Mouse (Mus musculus) CH12.LX (cell line): Measurements from ENCODE around the gene Grk4. TPM values are rescaled to one million over a fixed set of nuclear protein-coding genes. Genes with fewer than 3 reads are reported as not detected.

ENCODE experiments used
- DNase-seq: peaks from one replicate; pipeline ENCODE4 v3.0.0-alpha.2; 2013; ENCODE audit errors: extremely low read depth
- H3K27ac ChIP-seq: 2 replicates; pipeline ENCODE4 v1.5.1; 2012; ENCODE audit warnings: low read depth, mild to moderate bottlenecking, control low read depth, moderate library complexity; ENCODE audit not compliant: insufficient read depth
- H3K27me3 ChIP-seq: replicated peaks from 2 replicates; pipeline ENCODE3; 2012; ENCODE audit warnings: inconsistent platforms
- H3K36me3 ChIP-seq, 2 experiments: replicated peaks in 1 of 2; 2 replicates each; pipeline versions ENCODE3 to v1.6.1; 2012; ENCODE audit warnings: inconsistent platforms in 1 of 2, low read length in 1 of 2, mild to moderate bottlenecking in 1 of 2, mixed read lengths in 1 of 2, moderate library complexity in 1 of 2; ENCODE audit not compliant: control insufficient read depth in 1 of 2, insufficient read depth in 1 of 2
- H3K4me1 ChIP-seq, 2 experiments: 2 replicates each; pipeline ENCODE4 v1.6.1; 2012; ENCODE audit warnings: inconsistent platforms in 1 of 2, moderate library complexity in 1 of 2; ENCODE audit not compliant: insufficient read depth in 2 of 2, control insufficient read depth in 1 of 2
- H3K4me2 ChIP-seq: 2 replicates; pipeline ENCODE4 v1.6.1; 2012; ENCODE audit warnings: low read depth, mild to moderate bottlenecking, control low read depth; ENCODE audit not compliant: poor library complexity, insufficient read depth, severe bottlenecking
- H3K4me3 ChIP-seq, 3 experiments: fragments of 150-350 bp in 1 of 3; sonication (generic) in 1 of 3; replicated peaks in 1 of 3; 2 replicates each; pipeline versions ENCODE3 to v1.5.1; 2011 to 2012; ENCODE audit warnings: low read depth in 2 of 3, low read length in 2 of 3, mild to moderate bottlenecking in 2 of 3, moderate library complexity in 2 of 3, control low read depth in 1 of 3, improper control_type of control experiment in 1 of 3, inconsistent platforms in 1 of 3, mixed read lengths in 1 of 3; ENCODE audit not compliant: poor library complexity in 1 of 3
- H3K79me2 ChIP-seq: replicated peaks from 2 replicates; pipeline ENCODE4 v1.6.1; 2012; ENCODE audit warnings: mild to moderate bottlenecking, moderate library complexity; ENCODE audit not compliant: control insufficient read depth, poor library complexity, insufficient read depth, severe bottlenecking; ENCODE audit errors: extremely low read depth
- H3K9ac ChIP-seq: 2 replicates; pipeline ENCODE4 v1.6.1; 2012; ENCODE audit warnings: low read depth, mild to moderate bottlenecking, control low read depth, moderate library complexity; ENCODE audit not compliant: insufficient read depth
- H3K9me3 ChIP-seq: replicated peaks from 2 replicates; pipeline ENCODE3; 2012; ENCODE audit warnings: low read length, inconsistent platforms, mixed read lengths
- BHLHE40 ChIP-seq: IDR thresholded peaks from 2 replicates; pipeline ENCODE4 v1.6.1; 2011; ENCODE audit warnings: mild to moderate bottlenecking, low read depth, low read length, improper control_type of control experiment
- CHD2 ChIP-seq: IDR thresholded peaks from 2 replicates; pipeline ENCODE4 v1.6.1; 2011; ENCODE audit warnings: low read length, improper control_type of control experiment
- CTCF ChIP-seq, 2 experiments: IDR thresholded peaks in 1 of 2; conservative IDR thresholded peaks in 1 of 2; 2 replicates each; pipeline ENCODE4 v1.5.1; 2011 to 2012; ENCODE audit warnings: low read depth in 2 of 2, low read length in 2 of 2, improper control_type of control experiment in 1 of 2, inconsistent platforms in 1 of 2, mild to moderate bottlenecking in 1 of 2, moderate library complexity in 1 of 2
- ELF1 ChIP-seq: IDR thresholded peaks from 2 replicates; pipeline ENCODE4 v1.6.1; 2014; ENCODE audit warnings: low read depth, mild to moderate bottlenecking, inconsistent platforms, low read length, improper control_type of control experiment
- ETS1 ChIP-seq: conservative IDR thresholded peaks from 2 replicates; pipeline ENCODE4 v1.6.1; 2012; ENCODE audit warnings: low read depth, mild to moderate bottlenecking, inconsistent platforms, low read length, improper control_type of control experiment, moderate library complexity
- GABPA ChIP-seq: IDR thresholded peaks from 2 replicates; pipeline ENCODE4 v1.6.1; 2012; ENCODE audit warnings: low read depth, low read length, improper control_type of control experiment, inconsistent platforms; ENCODE audit not compliant: insufficient replicate concordance
- HCFC1 ChIP-seq: IDR thresholded peaks from 2 replicates; pipeline ENCODE4 v1.6.1; 2012; ENCODE audit warnings: low read depth, mild to moderate bottlenecking, inconsistent platforms, low read length, improper control_type of control experiment
- IRF4 ChIP-seq: IDR thresholded peaks from 2 replicates; pipeline ENCODE4 v1.6.1; 2014; ENCODE audit warnings: low read depth, mild to moderate bottlenecking, inconsistent platforms, low read length, improper control_type of control experiment
- JUN ChIP-seq: IDR thresholded peaks from 2 replicates; pipeline ENCODE4 v1.6.1; 2011; ENCODE audit warnings: low read depth, mild to moderate bottlenecking, low read length, improper control_type of control experiment, moderate library complexity; ENCODE audit not compliant: insufficient read depth
- JUND ChIP-seq: conservative IDR thresholded peaks from 2 replicates; pipeline ENCODE4 v1.6.1; 2011; ENCODE audit warnings: low read depth, low read length, improper control_type of control experiment
- MAX ChIP-seq: IDR thresholded peaks from 2 replicates; pipeline ENCODE4 v1.6.1; 2011; ENCODE audit warnings: low read length, improper control_type of control experiment
- MAZ ChIP-seq: IDR thresholded peaks from 2 replicates; pipeline ENCODE4 v1.6.1; 2012; ENCODE audit warnings: low read depth, mild to moderate bottlenecking, inconsistent platforms, low read length, improper control_type of control experiment, moderate library complexity
- MXI1 ChIP-seq: IDR thresholded peaks from 2 replicates; pipeline ENCODE4 v1.6.1; 2011; ENCODE audit warnings: mild to moderate bottlenecking, low read depth, low read length, improper control_type of control experiment
- MYC ChIP-seq: IDR thresholded peaks from 2 replicates; pipeline ENCODE4 v1.6.1; 2011; ENCODE audit warnings: low read depth, mild to moderate bottlenecking, improper control_type of control experiment, low read length
- RAD21 ChIP-seq: IDR thresholded peaks from 2 replicates; pipeline ENCODE4 v1.6.1; 2011; ENCODE audit warnings: low read depth, mild to moderate bottlenecking, low read length, improper control_type of control experiment, moderate library complexity
- RCOR1 ChIP-seq: conservative IDR thresholded peaks from 2 replicates; pipeline ENCODE4 v1.6.1; 2012; ENCODE audit warnings: low read depth, mild to moderate bottlenecking, inconsistent platforms, low read length, improper control_type of control experiment
- SMC3 ChIP-seq: IDR thresholded peaks from 2 replicates; pipeline ENCODE4 v1.6.1; 2011; ENCODE audit warnings: low read depth, low read length, improper control_type of control experiment
- TBP ChIP-seq: conservative IDR thresholded peaks from 2 replicates; pipeline ENCODE4 v1.6.1; 2011; ENCODE audit warnings: low read depth, low read length, improper control_type of control experiment
- TCF12 ChIP-seq: IDR thresholded peaks from 2 replicates; pipeline ENCODE4 v1.6.1; 2014; ENCODE audit warnings: low read depth, mild to moderate bottlenecking, inconsistent platforms, low read length, improper control_type of control experiment
- ZMIZ1 ChIP-seq: IDR thresholded peaks from 2 replicates; pipeline ENCODE4 v1.6.1; 2012; ENCODE audit warnings: low read depth, mild to moderate bottlenecking, inconsistent platforms, low read length, improper control_type of control experiment
- dilution Hi-C: fragments of 300-500 bp; cut with MboI; formaldehyde crosslinking; loops from 2 replicates; pipeline ENCODE4 v1.14.3; 2020; ENCODE audit warnings: low sequenced_read_pairs; ENCODE audit not compliant: extremely low pct_unique_long_range_greater_than_20kb, extremely low pct_ligation_motif_present
- in situ Hi-C: fragments of 300-500 bp; cut with MboI; formaldehyde crosslinking; loops from 3 replicates; pipeline ENCODE4 v1.14.3; 2019; ENCODE audit warnings: low sequenced_read_pairs, low pct_ligation_motif_present, low pct_unique_long_range_greater_than_20kb, mixed read lengths
- polyA plus RNA-seq: library from polyadenylated mRNA; unstranded; fragments of >175 nt; gene quantifications from 2 replicates; pipeline ENCODE4 v1.2.1, GENCODE M21; 2012; ENCODE audit warnings: low read depth; ENCODE audit not compliant: insufficient read length
- total RNA-seq, 2 experiments: library from RNA; depleted of rRNA; stranded (reverse); fragments of 300-350 nt in 1 of 2; fragments of >200 nt in 1 of 2; gene quantifications; 2 replicates each; pipeline ENCODE4 v1.2.3; 2012 to 2014

Gene Grk4
- total and polyA plus RNA-seq, 3 experiments, result 0.56 to 0.81 (median 0.76) TPM

GRCm38 (mm10) chr5:34647581-34647980 lies 12.6 kb upstream of the Grk4 start:
- dilution Hi-C loops, result no loop called here
- peak; percentile 73 for DNase-seq

GRCm38 (mm10) chr5:34652961-34653360 lies 7.2 kb upstream of the Grk4 start:
- no peak for DNase-seq
- Histone ChIP-seq H3K9ac (no peak overlapping the region), H3K36me3 (peaks cover 89 to 94% of the 10 kb centered on the region in 2 experiments), H3K9me3 (no peaks in the 10 kb centered on the region), H3K79me2 (peaks cover 5% of the 10 kb centered on the region), H3K27me3 (no peaks in the 10 kb centered on the region), H3K4me1 (peaks cover 0 to 13% of the 10 kb centered on the region in 2 experiments; a peak in 3 of 4 replicates), H3K27ac (no peak overlapping the region), H3K4me3 (no peak overlapping the region), H3K4me2 (no peak overlapping the region)
- no peak for TF ChIP-seq ETS1
- in situ Hi-C loops (loop anchor here (25.0 kb wide), 1 partner anchor 384 kb away; the partner anchor contains the start of gene Hgfac), dilution Hi-C loops (no loop called here)

More at GRCm38 (mm10) chr5:34647581-34647980, 12.6 kb upstream of the Grk4 start:
- no peaks in the 10 kb centered on the region for H3K9me3 ChIP-seq
- H3K79me2 ChIP-seq, result no peaks in the 10 kb centered on the region
- no peak overlapping the region for H3K4me3 ChIP-seq
- H3K4me2 ChIP-seq, result no peak overlapping the region
- H3K4me1 ChIP-seq, result peaks cover 0 to 7% of the 10 kb centered on the region in 2 experiments; a peak in 3 of 4 replicates
- in situ Hi-C loops, result no loop called here
- no peak overlapping the region for H3K27ac ChIP-seq
- H3K9ac ChIP-seq, result no peak overlapping the region
- TF ChIP-seq RAD21, result peak; percentile 54
- TF ChIP-seq ZMIZ1, result no peak
- TF ChIP-seq TBP, result no peak
- no peak for TF ChIP-seq MAX
- TF ChIP-seq BHLHE40, result no peak
- no peak for TF ChIP-seq CHD2
- TF ChIP-seq MAZ, result no peak
- TF ChIP-seq JUND, result no peak
- no peak for TF ChIP-seq IRF4
- TF ChIP-seq JUN, result no peak
- peak; percentile 77 to 78 for TF ChIP-seq CTCF (conservative IDR thresholded peaks at IDR 0.05 in 1 of 2, IDR thresholded peaks at IDR 0.05 in 1 of 2; ENCODE audit: low read depth in 2 of 2, low read length in 2 of 2)
- TF ChIP-seq TCF12, result no peak
- TF ChIP-seq MYC, result no peak
- TF ChIP-seq SMC3, result peak; percentile 47
- TF ChIP-seq RCOR1, result no peak
- TF ChIP-seq HCFC1, result no peak
- no peak for TF ChIP-seq GABPA
- TF ChIP-seq ELF1, result no peak
- no peak for TF ChIP-seq MXI1
- no peaks in the 10 kb centered on the region for H3K27me3 ChIP-seq
- H3K36me3 ChIP-seq, result peaks cover 88 to 97% of the 10 kb centered on the region in 2 experiments
